Mouse (Mus musculus): ENCODE measurements around the gene Olfr1133. TPM values are rescaled to one million over a fixed set of nuclear protein-coding genes. Genes with fewer than 3 reads are reported as not detected.
"Not testable (repeated sequence)": the region's sequence is repeated elsewhere in the genome, so short reads cannot be mapped to it uniquely, and the experiment has no call there.

Gene Olfr1133
- polyA plus RNA-seq, 1 experiment: not detected

- Histone ChIP-seq H3K79me2 (ENCODE audit: control insufficient read depth, insufficient read depth) (no peaks in the 10 kb centered on the region), H3ac (ENCODE audit: control insufficient read depth, insufficient read length) (no peak overlapping the region), H3K4me2 (ENCODE audit: low read depth) (no peak overlapping the region), H3K27me3 (ENCODE audit: control insufficient read depth, insufficient read depth, insufficient read length) (no peaks in the 10 kb centered on the region), H3K36me3 (ENCODE audit: control insufficient read depth, insufficient read depth) (no peaks in the 10 kb centered on the region), H3K4me3 (no peak overlapping the region)
- TF ChIP-seq E2F4 (IDR thresholded peaks at IDR 0.05; ENCODE audit: insufficient read depth) (no peak), TCF12 (IDR thresholded peaks at IDR 0.05; ENCODE audit: insufficient read depth, poor library complexity, severe bottlenecking) (no peak), REST (IDR thresholded peaks at IDR 0.05; ENCODE audit: insufficient read depth, insufficient read length) (no peak)
These were observed 4.7 kb downstream of the Olfr1133 start for GRCm38 (mm10) chr2:87642441-87642840.

- no peaks in the 10 kb centered on the region for H3K36me3 ChIP-seq (ENCODE audit: control insufficient read depth, insufficient read depth)
- no peak within 1 kb of the TSS for H3K4me2 ChIP-seq (ENCODE audit: low read depth)
- TF ChIP-seq MAX (IDR thresholded peaks at IDR 0.05; ENCODE audit: low read depth) (no peak), POLR2AphosphoS2 (IDR thresholded peaks at IDR 0.05; ENCODE audit: insufficient read length, low read depth) (no peak), MYOD1 (IDR thresholded peaks at IDR 0.05; ENCODE audit: control insufficient read depth in 1 of 3, insufficient read length in 2 of 3, low read depth in 2 of 3) (no peak), USF1 (IDR thresholded peaks at IDR 0.05; ENCODE audit: low read depth) (no peak), E2F4 (IDR thresholded peaks at IDR 0.05; ENCODE audit: insufficient read depth) (no peak), TCF3 (IDR thresholded peaks at IDR 0.05; ENCODE audit: insufficient read length, low read depth) (no peak)
- H3ac ChIP-seq (ENCODE audit: control insufficient read depth, insufficient read length): no peak within 1 kb of the TSS
- no peak within 1 kb of the TSS for H3K4me3 ChIP-seq
- no peaks in the 10 kb centered on the region for H3K27me3 ChIP-seq (ENCODE audit: control insufficient read depth, insufficient read depth, insufficient read length)
- no peaks in the 10 kb centered on the region for H3K79me2 ChIP-seq (ENCODE audit: control insufficient read depth, insufficient read depth)
These were observed 9.7 kb downstream of the Olfr1133 start, which contains the start of gene Olfr1132 for GRCm38 (mm10) chr2:87637435-87637834. Gene Olfr1132 (minus strand): TSS chr2:87637535.

GRCm38 (mm10) chr2:87626804-87627203, 20.4 kb downstream of the Olfr1133 start, which contains the start of gene Olfr1131:
Gene Olfr1131 (plus strand): TSS chr2:87627104.
- Histone ChIP-seq H3K36me3 (ENCODE audit: control insufficient read depth, insufficient read depth) (no peaks in the 10 kb centered on the region), H3K79me2 (ENCODE audit: control insufficient read depth, insufficient read depth) (no peaks in the 10 kb centered on the region), H3K4me2 (ENCODE audit: low read depth) (no peak within 1 kb of the TSS), H3ac (ENCODE audit: control insufficient read depth, insufficient read length) (no peak within 1 kb of the TSS), H3K27me3 (ENCODE audit: control insufficient read depth, insufficient read depth, insufficient read length) (no peaks in the 10 kb centered on the region), H3K4me3 (no peak within 1 kb of the TSS)
- TF ChIP-seq SRF (IDR thresholded peaks at IDR 0.05; ENCODE audit: control insufficient read depth, insufficient read length, low read depth) (no peak), CEBPB (IDR thresholded peaks at IDR 0.05; ENCODE audit: insufficient read depth, poor library complexity, severe bottlenecking) (no peak), TCF3 (IDR thresholded peaks at IDR 0.05; ENCODE audit: insufficient read length, low read depth) (no peak), MAX (IDR thresholded peaks at IDR 0.05; ENCODE audit: low read depth) (no peak), TCF12 (IDR thresholded peaks at IDR 0.05; ENCODE audit: insufficient read depth, poor library complexity, severe bottlenecking) (no peak), MYOG (IDR thresholded peaks at IDR 0.05; ENCODE audit: control insufficient read depth in 1 of 3, insufficient read depth in 1 of 3, insufficient read length in 2 of 3, low read depth in 2 of 3) (no peak), POLR2AphosphoS2 (IDR thresholded peaks at IDR 0.05; ENCODE audit: insufficient read length, low read depth) (no peak), POLR2A (IDR thresholded peaks at IDR 0.05; ENCODE audit: insufficient read length, low read depth) (no peak), USF1 (IDR thresholded peaks at IDR 0.05; ENCODE audit: low read depth) (no peak), REST (IDR thresholded peaks at IDR 0.05; ENCODE audit: insufficient read depth, insufficient read length) (no peak), MYOD1 (IDR thresholded peaks at IDR 0.05; ENCODE audit: control insufficient read depth in 1 of 3, insufficient read length in 2 of 3, low read depth in 2 of 3) (no peak), E2F4 (IDR thresholded peaks at IDR 0.05; ENCODE audit: insufficient read depth) (no peak)

- not testable (repeated sequence) for H3ac ChIP-seq (ENCODE audit: control insufficient read depth, insufficient read length); H3K4me3 ChIP-seq; H3K4me2 ChIP-seq (ENCODE audit: low read depth); H3K79me2 ChIP-seq (ENCODE audit: control insufficient read depth, insufficient read depth); H3K27me3 ChIP-seq (ENCODE audit: control insufficient read depth, insufficient read depth, insufficient read length); H3K36me3 ChIP-seq (ENCODE audit: control insufficient read depth, insufficient read depth)
These were observed 41.3 kb downstream of the Olfr1133 start, which contains the start of gene Olfr1130 for GRCm38 (mm10) chr2:87605912-87606311. Gene Olfr1130 (plus strand): TSS chr2:87606212.

Other genes with a start within 250 kb of the Olfr1133 start
- not detected for gene Olfr1123, start 230.7 kb downstream of the Olfr1133 start, polyA plus RNA-seq (2012; fragmentation: generic; extraction: Trizol)
- gene Olfr1124, start 217.1 kb downstream of the Olfr1133 start, polyA plus RNA-seq (2012; fragmentation: generic; extraction: Trizol): not detected
- not detected for gene Olfr1126, start 193.4 kb downstream of the Olfr1133 start, polyA plus RNA-seq (2012; fragmentation: generic; extraction: Trizol)
- not detected for gene Pramel7, start 150.3 kb downstream of the Olfr1133 start, polyA plus RNA-seq (2012; fragmentation: generic; extraction: Trizol)
- not detected for gene Pramel6, start 140.8 kb downstream of the Olfr1133 start, polyA plus RNA-seq (2012; fragmentation: generic; extraction: Trizol)
- gene Olfr153, start 115.6 kb downstream of the Olfr1133 start, polyA plus RNA-seq (2012; fragmentation: generic; extraction: Trizol): not detected
- gene Olfr1128, start 101.8 kb downstream of the Olfr1133 start, polyA plus RNA-seq (2012; fragmentation: generic; extraction: Trizol): not detected
- gene Olfr1129, start 73.5 kb downstream of the Olfr1133 start, polyA plus RNA-seq (2012; fragmentation: generic; extraction: Trizol): not detected
- not detected for gene Olfr1130, start 41.2 kb downstream of the Olfr1133 start, polyA plus RNA-seq (2012; fragmentation: generic; extraction: Trizol)
- gene Olfr1131, start 20.3 kb downstream of the Olfr1133 start, polyA plus RNA-seq (2012; fragmentation: generic; extraction: Trizol): not detected
- gene Olfr1132, start 9.8 kb downstream of the Olfr1133 start, polyA plus RNA-seq (2012; fragmentation: generic; extraction: Trizol): not detected
- gene Olfr1134, start 11.1 kb upstream of the Olfr1133 start, polyA plus RNA-seq (2012; fragmentation: generic; extraction: Trizol): not detected
- gene Olfr1135, start 26.3 kb upstream of the Olfr1133 start, polyA plus RNA-seq (2012; fragmentation: generic; extraction: Trizol): not detected
- gene Olfr1136, start 46.6 kb upstream of the Olfr1133 start, polyA plus RNA-seq (2012; fragmentation: generic; extraction: Trizol): not detected
- gene Olfr1137, start 65.8 kb upstream of the Olfr1133 start, polyA plus RNA-seq (2012; fragmentation: generic; extraction: Trizol): not detected
- gene Olfr1138, start 92.6 kb upstream of the Olfr1133 start, polyA plus RNA-seq (2012; fragmentation: generic; extraction: Trizol): not detected
- not detected for gene Olfr1140, start 96.4 kb upstream of the Olfr1133 start, polyA plus RNA-seq (2012; fragmentation: generic; extraction: Trizol)
- gene Olfr1141, start 106.6 kb upstream of the Olfr1133 start, polyA plus RNA-seq (2012; fragmentation: generic; extraction: Trizol): not detected
- not detected for gene Olfr152, start 132.1 kb upstream of the Olfr1133 start, polyA plus RNA-seq (2012; fragmentation: generic; extraction: Trizol)
- not detected for gene Olfr1143, start 153.2 kb upstream of the Olfr1133 start, polyA plus RNA-seq (2012; fragmentation: generic; extraction: Trizol)
- not detected for gene Olfr1145, start 162.4 kb upstream of the Olfr1133 start, polyA plus RNA-seq (2012; fragmentation: generic; extraction: Trizol)
- gene Olfr1148, start 183.2 kb upstream of the Olfr1133 start, polyA plus RNA-seq (2012; fragmentation: generic; extraction: Trizol): not detected
- gene Olfr1150-ps1, start 196.6 kb upstream of the Olfr1133 start, polyA plus RNA-seq (2012; fragmentation: generic; extraction: Trizol): not detected
- not detected for gene Olfr1151, start 208.5 kb upstream of the Olfr1133 start, polyA plus RNA-seq (2012; fragmentation: generic; extraction: Trizol)
- not detected for gene Olfr1152, start 219.1 kb upstream of the Olfr1133 start, polyA plus RNA-seq (2012; fragmentation: generic; extraction: Trizol)
- gene Olfr1153, start 247.6 kb upstream of the Olfr1133 start, polyA plus RNA-seq (2012; fragmentation: generic; extraction: Trizol): not detected